Mouse (Mus musculus): ENCODE results near the gene Pou5f1. TPM values are rescaled to one million over a fixed set of nuclear protein-coding genes. Genes with fewer than 3 reads are reported as not detected.

The Pou5f1 gene
- total RNA-seq, 2 experiments from 2014 or later = not detected

GRCm38 (mm10) chr17:35551881-35552414, 46.1 kb downstream of the Pou5f1 start, which contains the start of gene Cdsn:
Gene Cdsn (plus strand): TSS chr17:35552128.
- no peak for DNase-seq

- no peak for DNase-seq
Measured at GRCm38 (mm10) chr17:35554321-35554720, 48.5 kb downstream of the Pou5f1 start.

- no peak for DNase-seq
Measured at GRCm38 (mm10) chr17:35554761-35555397, 49.1 kb downstream of the Pou5f1 start.

GRCm38 (mm10) chr17:35556186-35556765, 50.5 kb downstream of the Pou5f1 start:
- DNase-seq = no peak

GRCm38 (mm10) chr17:35556812-35557211, 51.0 kb downstream of the Pou5f1 start:
- no peak for DNase-seq

GRCm38 (mm10) chr17:35557351-35557750, 51.5 kb downstream of the Pou5f1 start:
- DNase-seq = no peak

- DNase-seq = no peak
Measured at GRCm38 (mm10) chr17:35558216-35558615, 52.4 kb downstream of the Pou5f1 start.

Other genes starting within 250 kb of the Pou5f1 start
- gene H2-D1, start 243.3 kb upstream of the Pou5f1 start, total RNA-seq (2021) = 10 to 100 TPM; 39.3 to 47.2 TPM
- gene H2-Q1, start 185.6 kb upstream of the Pou5f1 start, total RNA-seq (2021) = under 1 TPM; 0.23 to 0.70 TPM
- under 1 TPM; 0.34 to 0.45 TPM for gene H2-Q2, start 163.8 kb upstream of the Pou5f1 start, total RNA-seq (2021)
- 1 to 10 TPM; 5.1 to 6.0 TPM for gene H2-Q4, start 126.4 kb upstream of the Pou5f1 start, total RNA-seq (2021)
- under 1 TPM in 1 of 2 experiments, not detected in 1; 0.43 TPM for gene H2-Q6, start 81.2 kb upstream of the Pou5f1 start, total RNA-seq (2021)
- gene H2-Q7, start 66.9 kb upstream of the Pou5f1 start, total RNA-seq (2021) = 1 to 10 TPM in 1 of 2 experiments, under 1 TPM in 1; 0.68 to 1.4 TPM
- under 1 TPM; 0.14 to 0.52 TPM for gene H2-Q10, start 35.9 kb upstream of the Pou5f1 start, total RNA-seq (2021)
- gene Tcf19, start 10.8 kb downstream of the Pou5f1 start, total RNA-seq (2021) = 10 to 100 TPM; 11.6 to 13.6 TPM
- gene Cchcr1, start 11.1 kb downstream of the Pou5f1 start, total RNA-seq (2021) = 1 to 10 TPM; 5.0 to 6.8 TPM
- not detected for gene Psors1c2, start 27.2 kb downstream of the Pou5f1 start, total RNA-seq (2021)
- gene Cdsn, start 46.1 kb downstream of the Pou5f1 start, total RNA-seq (2021) = under 1 TPM; 0.14 to 0.19 TPM
- not detected for gene 2300002M23Rik, start 61.4 kb downstream of the Pou5f1 start, total RNA-seq (2021)
- not detected for gene Sfta2, start 95.5 kb downstream of the Pou5f1 start, total RNA-seq (2021)
- gene Gm9573, start 120.6 kb downstream of the Pou5f1 start, total RNA-seq (2021) = not detected
- gene Mucl3, start 137.7 kb downstream of the Pou5f1 start, total RNA-seq (2021) = not detected
- gene Vars2, start 161.6 kb downstream of the Pou5f1 start, total RNA-seq (2021) = 10 to 100 TPM; 17.0 to 24.0 TPM
- gene Gtf2h4, start 167.7 kb downstream of the Pou5f1 start, total RNA-seq (2021) = 10 to 100 TPM; 18.2 to 20.5 TPM
- 10 to 100 TPM; 35.2 to 42.8 TPM for gene Ddr1, start 198.6 kb downstream of the Pou5f1 start, total RNA-seq (2021)

Data from gastrocnemius, postnatal 10 days (tissue).